Mouse (Mus musculus): ENCODE measurements around the gene Sh3pxd2a. TPM values are rescaled to one million over a fixed set of nuclear protein-coding genes. Genes with fewer than 3 reads are reported as not detected.

Gene Sh3pxd2a
- total RNA-seq (2021) = 10 to 100 TPM; 36.0 to 38.7 TPM
- long read RNA-seq, experiment 1, partial matches to known transcripts = 0 of 4 reads
- long read RNA-seq, experiment 1, other reads (novel, unspliced or antisense) = 4 of 4 reads
- long read RNA-seq, experiment 2, partial matches to known transcripts = 0 of 10 reads
- long read RNA-seq, experiment 2, other reads (novel, unspliced or antisense) = 10 of 10 reads

DNA sequence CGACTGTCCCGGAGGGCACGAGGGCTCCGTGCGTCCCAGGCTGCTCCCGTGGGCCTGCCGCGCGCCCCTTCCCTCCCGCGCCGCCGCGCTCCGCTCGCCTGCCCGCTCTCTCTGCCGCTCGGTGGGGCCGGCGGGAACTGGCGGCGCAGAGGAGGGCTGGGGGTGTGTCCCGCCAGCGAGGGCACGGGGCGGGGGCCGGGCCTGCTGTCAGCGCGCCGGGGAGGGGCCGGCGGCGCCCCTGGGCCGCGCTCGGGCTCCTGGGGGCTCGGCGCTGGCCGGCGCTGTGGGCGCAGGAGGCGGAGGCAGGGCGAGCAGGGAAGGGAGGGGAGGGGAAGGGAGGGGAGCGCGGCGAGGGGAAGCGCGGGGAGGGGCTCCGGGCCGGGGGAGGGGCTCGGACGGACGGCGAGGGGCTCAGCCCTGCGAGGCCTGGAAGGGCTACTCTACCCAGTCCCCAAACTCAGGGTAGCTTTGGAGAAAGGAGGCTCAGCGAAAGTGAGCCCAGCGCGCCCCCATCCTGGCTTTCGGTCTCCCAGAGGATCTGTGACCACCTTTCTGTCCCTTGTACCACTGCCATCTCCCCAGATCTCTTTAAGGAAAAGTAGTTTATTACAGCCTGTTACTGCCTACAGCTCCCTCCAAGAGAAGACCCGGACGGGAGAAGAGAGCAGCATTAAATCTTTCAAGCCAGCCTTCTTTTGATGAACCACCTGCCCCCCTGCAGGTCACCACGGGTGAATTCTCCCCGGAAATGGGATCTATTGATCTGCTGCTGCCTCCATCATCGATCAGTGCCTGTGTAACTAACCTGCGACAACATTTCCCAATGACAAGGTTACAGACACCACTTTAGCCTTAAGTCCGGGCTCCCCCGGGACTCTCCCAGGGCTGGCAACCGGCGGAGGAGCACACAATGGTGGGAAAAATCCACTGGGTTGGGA is at the start of gene Sh3pxd2a:
Gene Sh3pxd2a, minus strand, starts transcription at position 98 of the 938 bp plus-strand sequence.
- DNase-seq (ENCODE audit: low spot score in 2 of 2) = no peak

DNA sequence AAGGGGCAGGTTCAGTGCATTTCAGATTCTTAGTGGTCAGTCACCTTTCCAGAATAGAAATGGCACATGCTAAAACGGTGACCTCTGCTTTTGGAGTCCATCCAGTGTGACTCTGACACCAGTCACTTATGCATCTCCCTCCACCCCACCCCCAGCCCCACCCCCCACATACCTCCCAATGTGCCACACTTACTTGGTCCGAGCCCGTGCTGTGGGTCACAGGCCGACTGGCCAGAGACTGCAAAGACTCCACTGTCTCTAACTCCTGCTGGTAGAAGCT is 49.4 kb upstream of the Sh3pxd2a start:
- no peak for DNase-seq (ENCODE audit: low spot score in 2 of 2)

DNA sequence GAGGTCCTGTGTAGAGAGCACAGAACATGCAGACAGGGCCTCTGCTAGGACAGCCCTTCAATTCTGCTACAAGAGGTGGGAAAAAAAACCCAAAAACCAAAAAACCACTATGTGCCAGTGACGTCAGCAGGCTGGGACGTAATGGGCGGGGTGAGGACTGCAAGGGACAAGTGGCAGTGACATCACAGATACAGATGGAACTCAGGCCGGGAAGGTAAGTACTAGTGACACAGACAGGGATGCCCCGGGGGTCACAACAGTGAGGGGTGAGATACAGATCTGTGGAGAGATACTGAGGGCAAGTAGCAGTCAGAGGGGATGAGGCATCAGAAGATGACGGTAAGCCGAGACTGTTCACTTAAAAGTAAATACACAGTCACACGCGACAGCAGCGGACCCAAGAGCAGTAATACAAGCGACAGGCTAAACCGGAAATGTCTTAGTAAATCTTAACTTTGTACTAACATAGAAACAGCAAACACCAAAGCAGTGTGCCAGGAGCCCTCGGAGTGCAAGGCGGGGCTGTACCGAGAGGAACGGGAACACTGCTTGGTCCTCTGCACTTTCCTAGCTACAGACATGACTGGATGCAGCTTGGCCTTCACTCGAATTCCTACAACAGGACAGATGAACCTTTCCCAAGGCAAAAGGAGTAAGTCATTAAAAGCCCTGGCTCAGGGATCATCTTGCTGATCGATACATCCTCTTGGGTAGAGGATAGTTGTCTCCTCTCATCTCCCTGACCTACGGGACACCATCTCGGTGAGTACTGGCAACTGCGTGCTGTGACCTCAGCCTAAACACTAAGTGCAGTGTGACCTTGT is 48.8 kb upstream of the Sh3pxd2a start:
- DNase-seq (ENCODE audit: low spot score in 2 of 2) = no peak

DNA sequence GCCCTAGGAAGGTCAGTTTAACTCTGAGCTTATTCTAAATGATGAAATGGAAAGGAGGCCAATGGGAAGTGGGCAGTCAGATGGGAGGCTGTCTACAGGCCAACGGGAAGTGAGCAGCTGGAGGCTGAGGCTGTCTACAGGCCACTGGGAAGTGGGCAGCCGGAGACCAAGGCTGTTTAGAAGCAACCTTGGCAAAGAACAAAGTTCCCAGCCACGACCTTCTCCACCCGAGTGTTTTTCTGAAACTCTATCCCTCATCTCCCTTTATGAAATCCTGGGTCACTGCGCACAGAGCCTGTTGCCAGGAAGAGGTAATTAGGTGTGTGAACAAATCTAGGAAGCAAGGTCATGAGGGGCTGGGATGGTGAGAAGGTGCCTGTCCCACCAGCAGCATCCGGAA is 47.8 kb upstream of the Sh3pxd2a start:
- DNase-seq (ENCODE audit: low spot score in 2 of 2) = no peak

DNA sequence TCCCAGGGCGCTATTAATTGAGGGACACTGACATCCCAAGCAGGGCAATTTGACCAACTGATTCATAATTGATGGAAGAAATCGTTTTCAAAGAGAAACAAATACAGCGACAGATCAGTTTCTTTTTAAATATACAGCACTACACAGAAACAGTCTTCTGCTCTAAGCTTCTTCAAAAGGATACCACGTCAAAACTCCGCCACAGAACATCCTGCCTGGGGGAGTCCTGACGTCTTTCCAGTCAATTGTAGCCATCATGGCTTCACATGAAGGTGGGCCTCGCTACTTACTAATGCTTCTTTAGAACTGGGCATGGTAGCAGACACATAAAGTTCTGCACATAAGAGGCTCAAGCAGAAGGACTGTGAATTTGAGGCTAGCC is 47.1 kb upstream of the Sh3pxd2a start:
- DNase-seq (ENCODE audit: low spot score in 2 of 2) = no peak

DNA sequence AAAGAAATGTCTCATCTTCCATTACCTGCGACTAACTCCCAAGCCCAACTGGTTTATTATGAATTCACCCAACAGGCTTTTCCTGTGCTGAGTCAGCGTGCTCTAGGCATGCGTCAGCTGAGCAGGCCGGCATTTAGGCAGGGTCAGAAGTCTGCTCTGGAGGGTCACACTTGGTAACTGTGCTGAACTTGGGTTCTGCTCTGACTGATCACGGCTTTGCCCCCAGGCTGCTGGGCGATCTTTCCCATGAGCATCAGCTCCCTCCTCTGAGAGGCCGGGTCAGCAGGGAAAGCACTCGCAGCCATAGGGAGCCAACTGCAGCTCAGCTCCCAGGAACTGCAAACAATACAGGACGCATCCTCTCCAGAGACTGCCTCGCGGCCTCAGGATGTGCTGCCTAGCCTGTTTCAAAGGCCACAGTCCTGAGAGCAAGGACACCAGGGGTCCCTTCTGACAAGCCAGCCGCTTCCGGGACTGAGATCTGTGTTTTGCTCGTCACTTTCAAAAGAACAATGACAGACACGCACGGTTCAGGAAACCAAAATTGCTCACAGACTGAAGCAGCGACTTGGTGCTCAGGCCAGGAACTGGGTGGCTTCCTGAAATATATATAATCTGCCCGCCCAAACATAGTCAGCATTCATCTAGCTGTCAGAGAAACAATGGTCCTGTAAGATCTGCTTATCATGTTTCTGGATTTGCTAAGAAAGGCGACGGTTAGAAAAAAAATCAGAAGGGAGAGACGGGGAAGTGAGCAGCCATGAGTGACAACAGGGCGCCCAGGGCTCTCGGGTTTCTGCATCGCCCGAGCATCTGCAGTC is 46.5 kb upstream of the Sh3pxd2a start:
- no peak for DNase-seq (ENCODE audit: low spot score in 2 of 2)

DNA sequence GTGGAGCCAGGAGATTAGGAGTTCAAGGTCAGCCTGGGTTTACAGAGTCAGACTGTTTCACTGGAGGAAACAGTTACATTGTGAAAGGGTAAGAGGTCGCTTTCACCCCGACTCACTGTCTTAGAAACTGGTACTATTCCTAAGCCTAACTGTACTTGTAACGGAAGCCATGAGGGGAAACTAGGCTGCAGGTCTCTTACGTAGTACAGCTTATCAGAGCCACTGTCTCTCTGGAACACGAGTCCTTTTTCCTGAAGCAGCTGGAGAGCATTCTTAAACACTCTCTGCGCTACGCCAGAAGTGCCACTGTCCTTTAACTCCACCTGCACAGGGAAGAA is 45.9 kb upstream of the Sh3pxd2a start:
- no peak for DNase-seq (ENCODE audit: low spot score in 2 of 2)

DNA sequence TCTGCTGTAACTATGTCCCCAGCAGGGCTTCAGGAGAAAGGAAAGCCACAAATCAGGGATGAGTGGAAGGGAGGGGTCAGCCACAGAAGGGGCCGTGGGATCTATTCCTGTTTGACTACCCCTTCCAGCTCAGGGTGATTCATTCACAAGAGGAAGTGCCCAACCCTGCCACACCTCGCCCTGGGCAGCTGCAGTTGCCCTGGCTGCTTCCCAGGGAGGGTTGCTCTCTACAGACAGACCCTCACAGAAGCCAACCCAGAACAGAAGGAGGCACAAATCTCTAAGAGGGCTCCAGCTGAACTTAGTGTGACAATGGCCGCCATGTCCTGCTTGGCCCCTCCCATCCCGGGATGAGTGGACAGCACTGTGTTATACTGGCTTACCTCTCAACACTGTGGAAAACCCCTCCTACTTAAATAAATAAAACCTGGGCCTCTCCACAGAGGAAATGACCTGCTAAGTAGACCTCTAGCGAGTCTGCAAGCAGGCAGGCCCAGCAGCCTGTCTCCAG is 44.6 kb upstream of the Sh3pxd2a start:
- DNase-seq (ENCODE audit: low spot score in 2 of 2) = no peak

DNA sequence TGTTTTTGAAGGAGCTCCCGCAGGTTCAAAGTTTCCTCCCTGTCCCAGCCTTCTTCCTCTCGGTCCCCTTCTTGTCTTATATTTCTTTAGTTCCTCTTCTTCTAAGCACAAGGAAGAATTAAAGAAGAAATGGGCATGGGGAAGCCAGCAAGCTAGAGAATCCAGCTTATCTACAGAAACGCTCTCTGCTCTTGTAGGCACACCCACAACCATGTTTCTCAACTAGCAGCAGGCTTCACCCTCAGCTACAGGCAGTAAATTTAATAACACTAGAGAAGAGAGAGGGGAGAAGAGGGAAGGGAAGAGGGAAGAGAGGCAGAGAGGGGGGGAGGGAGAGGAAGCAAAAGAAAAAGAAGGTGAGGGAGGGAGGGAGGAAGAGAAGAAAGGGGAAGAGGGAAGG is 44.0 kb upstream of the Sh3pxd2a start:
- DNase-seq (ENCODE audit: low spot score in 2 of 2) = no peak

DNA sequence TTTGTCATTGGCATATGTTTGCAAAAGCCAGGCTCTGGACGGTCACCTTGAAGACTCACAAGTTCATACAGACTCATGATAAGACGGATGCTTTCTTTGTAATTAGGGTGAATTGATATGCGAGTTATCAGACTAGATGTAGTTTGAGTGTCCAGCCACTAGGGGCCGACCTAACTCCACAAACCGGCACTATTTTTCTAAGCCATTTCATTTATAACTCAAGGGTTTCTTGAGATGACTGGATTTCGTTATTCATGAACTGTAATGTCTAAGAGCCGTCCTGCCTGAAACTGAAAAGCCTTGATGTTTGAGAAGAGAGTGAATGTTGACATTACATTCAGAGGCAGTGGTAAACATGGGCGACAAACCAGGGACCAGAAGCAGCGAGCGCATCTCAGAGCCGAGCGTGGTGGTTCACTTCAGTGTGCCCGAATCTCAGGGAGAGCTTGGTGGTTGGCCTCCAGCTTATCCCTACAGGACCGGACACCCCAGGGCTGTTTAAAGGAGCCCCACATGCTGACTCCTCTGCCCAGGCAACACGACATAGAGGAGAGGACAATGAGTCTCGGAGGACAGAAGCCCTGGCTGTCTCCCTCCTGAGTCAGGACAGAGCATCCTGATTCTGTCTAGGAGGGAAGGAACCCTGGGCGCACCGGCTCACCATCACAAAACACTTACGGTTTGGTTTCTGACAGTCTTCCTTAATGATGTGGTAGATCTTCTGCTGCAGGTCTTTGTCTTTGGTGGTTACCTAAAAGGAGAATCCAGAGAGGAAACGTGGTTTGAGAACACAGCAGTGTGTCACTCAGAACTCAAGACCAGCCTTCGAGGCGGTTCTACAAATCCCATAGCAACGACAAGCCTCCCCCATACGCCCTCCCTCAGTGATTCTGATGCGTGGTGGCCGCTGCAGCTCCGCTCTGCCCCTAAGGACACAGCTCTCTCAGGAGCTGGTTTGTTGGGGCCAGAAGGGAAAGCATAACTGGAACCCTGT is 43.2 kb upstream of the Sh3pxd2a start:
- peak; percentile 73 to 77 for DNase-seq (ENCODE audit: low spot score in 2 of 2)

DNA sequence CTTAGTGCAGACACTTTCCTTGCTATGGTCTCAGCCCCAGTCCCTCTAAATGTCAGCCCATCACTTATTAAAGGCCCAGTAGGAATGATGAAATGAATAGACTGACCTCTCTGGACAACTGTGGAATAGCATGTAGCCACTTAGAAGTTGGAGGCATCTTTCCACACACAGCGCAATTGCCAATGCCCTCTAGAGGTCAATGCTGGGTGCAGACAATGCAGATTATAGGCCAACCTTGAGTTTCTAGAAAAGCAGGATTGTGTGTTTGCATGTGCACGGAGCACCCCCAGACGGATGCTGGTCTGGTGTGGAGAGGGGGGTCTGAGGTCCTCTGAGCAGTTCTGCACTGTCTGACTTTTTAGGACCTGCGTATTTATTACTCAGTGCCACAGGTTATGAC is 39.4 kb upstream of the Sh3pxd2a start:
- DNase-seq (ENCODE audit: low spot score in 2 of 2) = peak in 1 of 2 experiments; percentile 36

DNA sequence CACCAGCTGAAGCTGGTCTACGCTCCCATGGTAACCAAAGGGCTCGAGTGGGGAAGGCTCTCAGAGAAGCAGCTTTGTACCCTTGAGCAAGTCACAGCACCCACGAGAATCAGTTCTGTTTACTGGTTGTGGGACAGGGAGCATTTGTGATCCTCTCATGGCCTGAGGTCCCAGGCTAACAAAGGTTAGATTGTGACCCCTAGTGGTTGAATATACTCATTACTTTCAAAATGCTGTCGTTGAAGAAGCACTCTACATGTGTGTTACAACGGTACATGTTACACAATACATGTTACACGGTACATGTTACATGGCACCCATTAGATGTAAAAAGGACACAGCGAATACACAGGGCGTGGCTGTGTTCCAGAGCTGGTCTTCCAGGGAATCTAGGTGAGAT is 38.4 kb upstream of the Sh3pxd2a start:
- no peak for DNase-seq (ENCODE audit: low spot score in 2 of 2)

DNA sequence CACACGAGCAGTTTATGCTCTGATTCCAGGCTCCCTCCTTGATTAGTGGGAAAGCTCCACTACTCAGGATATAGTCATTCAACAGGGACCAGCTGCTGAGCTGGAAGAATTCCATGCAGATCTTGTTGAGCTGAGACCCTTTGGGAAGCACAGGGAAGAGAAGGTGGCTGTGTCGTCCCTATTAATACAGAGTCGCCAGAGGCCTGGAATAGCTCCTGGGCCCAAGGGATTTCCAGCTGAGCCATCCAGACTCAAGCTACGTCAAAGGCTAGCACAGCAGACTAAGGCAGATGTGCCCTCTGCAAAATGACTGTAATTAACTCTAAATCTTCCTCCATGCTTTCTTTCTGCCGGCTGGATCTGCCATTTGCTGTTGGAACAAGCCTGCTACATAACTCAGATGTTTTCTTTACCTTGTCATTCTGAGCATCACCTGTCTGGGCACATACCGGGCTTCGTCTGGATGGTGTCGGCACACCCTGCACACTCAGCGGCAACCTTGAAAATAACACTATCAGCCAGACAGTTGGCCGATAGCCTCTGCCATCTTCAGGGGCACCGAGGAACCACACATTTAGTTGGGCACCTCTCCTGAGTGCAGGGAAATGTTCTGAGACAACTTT is 36.3 kb upstream of the Sh3pxd2a start:
- DNase-seq (ENCODE audit: low spot score in 2 of 2) = no peak

DNA sequence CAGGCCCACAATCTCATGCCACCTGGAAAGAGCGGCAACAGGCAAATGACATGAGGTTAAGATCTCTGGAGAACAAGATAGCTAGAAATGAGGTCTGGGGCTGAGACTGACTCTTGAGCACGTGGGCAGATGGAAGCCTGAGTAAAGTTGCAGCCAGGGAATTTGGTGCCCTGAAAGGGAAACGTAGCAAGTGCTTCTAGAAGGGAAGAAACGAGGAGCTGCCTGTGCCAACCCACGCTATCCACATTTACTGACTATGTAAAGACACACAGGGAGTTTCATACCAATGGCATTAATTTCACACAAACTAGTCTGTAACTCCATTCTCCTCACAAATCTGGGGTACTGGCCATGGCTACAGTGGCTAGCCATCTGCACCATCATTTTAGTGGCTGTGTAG is 35.6 kb upstream of the Sh3pxd2a start:
- no peak for DNase-seq (ENCODE audit: low spot score in 2 of 2)

DNA sequence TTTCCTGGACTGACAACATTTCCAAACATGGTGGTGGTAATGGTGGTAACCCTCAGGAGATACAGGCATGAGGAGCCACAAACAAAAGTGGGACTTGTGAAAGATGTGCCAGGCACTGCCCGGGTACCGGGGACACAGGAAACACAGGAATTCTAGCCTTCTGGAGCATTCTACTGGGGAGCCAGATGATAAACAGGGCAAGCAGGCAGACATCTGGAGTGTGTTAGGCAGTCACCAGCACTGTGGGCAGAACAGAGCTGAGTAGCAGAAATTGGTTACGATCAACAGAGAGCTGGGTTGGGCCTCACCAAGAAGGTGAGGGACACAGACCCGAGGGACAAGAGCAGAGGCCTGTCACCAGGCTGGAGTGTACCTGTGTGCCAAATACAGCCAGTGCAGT is 34.7 kb upstream of the Sh3pxd2a start:
- no peak for DNase-seq (ENCODE audit: low spot score in 2 of 2)

DNA sequence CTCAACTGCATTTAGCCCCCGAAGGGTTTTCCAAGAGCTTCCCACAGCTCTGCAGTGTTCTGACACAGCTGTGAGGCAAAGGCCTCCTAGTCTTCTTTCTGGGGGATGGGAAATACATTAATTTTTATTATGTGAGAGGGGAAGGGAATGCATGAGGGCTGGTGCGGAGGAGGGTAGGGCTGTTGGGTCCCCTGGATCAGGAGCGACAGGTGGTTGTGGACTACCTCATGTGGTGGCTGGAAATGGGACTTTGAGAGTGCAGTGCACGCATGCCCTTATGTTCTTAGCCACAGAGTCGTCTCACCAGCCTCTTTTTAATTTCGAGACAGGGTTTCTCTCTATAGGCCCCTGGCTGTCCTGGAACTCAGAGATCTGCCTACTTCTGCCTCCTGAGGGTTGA is 33.5 kb upstream of the Sh3pxd2a start:
- no peak for DNase-seq (ENCODE audit: low spot score in 2 of 2)

DNA sequence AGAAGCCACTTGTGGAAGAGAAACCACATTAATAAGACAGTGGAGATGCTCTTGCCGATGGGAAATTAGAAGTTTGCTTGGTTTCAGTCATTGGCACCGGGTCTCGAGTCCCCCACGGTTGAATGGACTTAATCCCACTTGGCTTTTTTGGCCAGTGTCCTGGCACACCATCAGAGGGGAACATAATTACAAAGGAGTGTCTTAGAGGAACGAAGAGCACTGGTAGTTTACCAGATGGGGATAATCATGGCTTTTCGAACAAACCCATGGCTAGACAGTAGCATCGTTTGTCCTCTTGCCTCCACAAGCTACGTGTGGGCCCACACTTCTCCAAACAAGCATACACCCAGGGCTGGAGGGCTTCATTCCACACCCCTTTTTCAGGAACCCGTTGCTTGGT is 33.1 kb upstream of the Sh3pxd2a start:
- DNase-seq (ENCODE audit: low spot score in 2 of 2) = no peak

DNA sequence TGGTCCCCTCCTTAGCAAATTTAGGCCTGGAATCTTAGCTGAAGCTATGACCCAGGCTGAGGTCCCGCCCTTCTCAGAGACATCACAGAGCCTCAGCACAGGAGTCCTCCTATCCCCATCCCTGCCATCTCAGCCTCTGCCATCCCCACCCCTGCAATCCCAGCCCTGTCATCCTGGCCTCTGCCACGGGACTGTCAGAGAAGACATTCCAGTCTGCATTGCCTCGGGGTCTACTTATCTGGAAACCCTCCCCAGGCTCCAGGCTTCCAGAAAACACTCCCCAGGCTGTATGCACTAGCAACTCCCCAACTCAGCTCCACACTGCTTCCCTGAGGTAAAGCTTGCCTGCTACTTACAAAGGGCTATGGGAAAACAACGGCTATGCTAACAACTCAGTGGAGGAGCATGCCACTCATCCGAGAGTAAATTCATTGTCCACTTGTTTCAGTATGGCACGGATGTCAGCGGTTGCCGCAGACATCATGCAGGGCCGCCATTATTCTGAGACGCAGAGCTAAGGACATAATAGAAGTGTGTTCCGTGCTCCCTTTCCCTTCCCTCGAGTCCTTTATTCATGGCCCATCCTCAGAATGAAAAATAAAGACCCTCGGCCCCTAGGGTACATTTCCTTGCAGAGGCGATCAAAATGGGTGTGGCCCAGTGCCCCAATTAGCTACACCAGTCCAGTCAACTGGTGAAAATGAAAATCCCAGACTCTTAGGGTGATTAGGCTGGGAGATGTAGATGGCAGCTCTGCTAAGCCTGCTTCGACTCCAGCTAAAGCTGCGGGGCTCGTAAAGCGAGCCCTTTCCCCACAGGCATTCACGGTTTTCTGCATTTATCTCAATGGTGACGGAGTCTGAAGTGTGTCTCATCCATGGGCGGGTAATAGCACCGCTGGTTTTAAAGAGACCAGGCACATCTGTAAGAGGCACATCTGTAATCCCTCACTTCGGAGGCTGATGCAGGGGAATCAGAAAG is 29.1 kb upstream of the Sh3pxd2a start:
- DNase-seq (ENCODE audit: low spot score in 2 of 2) = no peak

Data from layer of hippocampus, postnatal 14 days (tissue).